Mouse (Mus musculus): ENCODE data around the gene Sugct.
A peak's percentile ranks its signal among the peaks of the same experiment; 100 is the strongest.

The Sugct gene

GRCm38 (mm10) chr13:17038341-17038740 is 657.0 kb downstream of the Sugct start:
- no peak for DNase-seq (ENCODE audit: low read depth, low spot score)

GRCm38 (mm10) chr13:17037899-17038298 is 657.5 kb downstream of the Sugct start:
- no peak for DNase-seq (ENCODE audit: low read depth, low spot score)

GRCm38 (mm10) chr13:17030761-17031160 is 664.6 kb downstream of the Sugct start:
- DNase-seq (ENCODE audit: low read depth, low spot score) = peak; percentile 63

- DNase-seq (ENCODE audit: low read depth, low spot score) = peak; percentile 83
Observed at GRCm38 (mm10) chr13:17028595-17028994, 666.8 kb downstream of the Sugct start.

GRCm38 (mm10) chr13:17027846-17028529 is 667.4 kb downstream of the Sugct start:
- DNase-seq (ENCODE audit: low read depth, low spot score) = peak; percentile 3

- no peak for DNase-seq (ENCODE audit: low read depth, low spot score)
Observed at GRCm38 (mm10) chr13:17027001-17027400, 668.4 kb downstream of the Sugct start.

- no peak for DNase-seq (ENCODE audit: low read depth, low spot score)
Observed at GRCm38 (mm10) chr13:16996464-16996863, 698.9 kb downstream of the Sugct start.

- DNase-seq (ENCODE audit: low read depth, low spot score) = no peak
Observed at GRCm38 (mm10) chr13:16995321-16995720, 700.0 kb downstream of the Sugct start.

GRCm38 (mm10) chr13:16977743-16978142 is 717.6 kb downstream of the Sugct start:
- no peak for DNase-seq (ENCODE audit: low read depth, low spot score)

GRCm38 (mm10) chr13:16971277-16971676 is 724.1 kb downstream of the Sugct start:
- no peak for DNase-seq (ENCODE audit: low read depth, low spot score)

GRCm38 (mm10) chr13:16968995-16969394 is 726.4 kb downstream of the Sugct start:
- no peak for DNase-seq (ENCODE audit: low read depth, low spot score)

GRCm38 (mm10) chr13:16964823-16965475 is 730.4 kb downstream of the Sugct start:
- DNase-seq (ENCODE audit: low read depth, low spot score) = no peak

- no peak for DNase-seq (ENCODE audit: low read depth, low spot score)
Observed at GRCm38 (mm10) chr13:16952045-16952444, 743.3 kb downstream of the Sugct start.

- no peak for DNase-seq (ENCODE audit: low read depth, low spot score)
Observed at GRCm38 (mm10) chr13:16939466-16939811, 755.9 kb downstream of the Sugct start.

GRCm38 (mm10) chr13:16938552-16939465 is 756.5 kb downstream of the Sugct start:
- DNase-seq (ENCODE audit: low read depth, low spot score) = no peak

GRCm38 (mm10) chr13:16937422-16938202 is 757.7 kb downstream of the Sugct start:
- no peak for DNase-seq (ENCODE audit: low read depth, low spot score)

GRCm38 (mm10) chr13:16935029-16935428 is 760.3 kb downstream of the Sugct start:
- DNase-seq (ENCODE audit: low read depth, low spot score) = no peak

GRCm38 (mm10) chr13:16933600-16933999 is 761.8 kb downstream of the Sugct start:
- DNase-seq (ENCODE audit: low read depth, low spot score) = no peak

GRCm38 (mm10) chr13:16921305-16921704 is 774.0 kb downstream of the Sugct start:
- peak; percentile 1 for DNase-seq (ENCODE audit: low read depth, low spot score)

- DNase-seq (ENCODE audit: low read depth, low spot score) = no peak
Observed at GRCm38 (mm10) chr13:16915697-16916096, 779.7 kb downstream of the Sugct start.

- DNase-seq (ENCODE audit: low read depth, low spot score) = no peak
Observed at GRCm38 (mm10) chr13:16912214-16912613, 783.1 kb downstream of the Sugct start.

GRCm38 (mm10) chr13:16906974-16907373 is 788.4 kb downstream of the Sugct start:
- no peak for DNase-seq (ENCODE audit: low read depth, low spot score)

Measured in CD4-positive, CD25-positive, alpha-beta regulatory T cell, adult 2 months (primary cell).